ENCODE assay signal across 8 mouse cellular contexts in genomic region chr17:48647431-48647830, GRCm38 (mm10).
DNase-seq lines count a peak whose midpoint lies in the region; ATAC-seq and TF ChIP-seq lines count a peak whose summit lies in the region.

No protein-coding gene starts in this region.

- H3K4me2 ChIP-seq in kidney, postnatal 0 days (ENCODE audit: low read length), result peak overlapping the region; percentile 38
- H3K4me2 ChIP-seq in embryonic facial prominence, embryonic 14.5 days (ENCODE audit: low read depth, low read length), result peak overlapping the region; percentile 39
- peak overlapping the region; percentile 37 for H3K4me2 ChIP-seq in limb, embryonic 14.5 days (replicated peaks; ENCODE audit: low read depth, low read length, severe bottlenecking)
- peak overlapping the region; percentile 34; the same call in 1 of the 2 replicates for H3K4me2 ChIP-seq in stomach, postnatal 0 days (replicated peaks; ENCODE audit: low read depth)

- no peak for TF ChIP-seq EP300 in stomach, postnatal 0 days (optimal IDR thresholded peaks at IDR 0.05)

- 0 out of 2 replicates have a peak, but pooled peaks have one; percentile 36 for ATAC-seq in kidney, postnatal 0 days (replicated peaks; ENCODE audit: low FRiP score, low read depth)
- peak; percentile 62; the same call in 1 of the 2 replicates for ATAC-seq in embryonic facial prominence, embryonic 14.5 days (ENCODE audit: low read depth)
- ATAC-seq in limb, embryonic 14.5 days (ENCODE audit: low FRiP score, low read depth), result no peak
- no peak for ATAC-seq in stomach, postnatal 0 days (ENCODE audit: low FRiP score, low TSS enrichment)
- ATAC-seq in erythroblast, adult 5-6 weeks (replicated peaks; ENCODE audit: low FRiP score, poor library complexity, severe bottlenecking), result no peak

- H3K4me1 ChIP-seq in kidney, postnatal 0 days (replicated peaks; ENCODE audit: insufficient read depth, low read length), result no peaks in the 10 kb centered on the region
- H3K4me1 ChIP-seq in embryonic facial prominence, embryonic 14.5 days (ENCODE audit: control insufficient read depth, insufficient read depth, low read length), result no peaks in the 10 kb centered on the region
- no peaks in the 10 kb centered on the region for H3K4me1 ChIP-seq in limb, embryonic 14.5 days (ENCODE audit: control insufficient read depth, insufficient read depth, low read length)
- H3K4me1 ChIP-seq in stomach, postnatal 0 days (replicated peaks; ENCODE audit: control insufficient read depth, insufficient read depth), result no peaks in the 10 kb centered on the region

- intact Hi-C loops in left cerebral cortex, postnatal 14 days (cut with DNase I), result no loop called here

- no peaks in the 10 kb centered on the region for H3K27me3 ChIP-seq in kidney, postnatal 0 days (ENCODE audit: insufficient read depth, low read length)
- no peaks in the 10 kb centered on the region for H3K27me3 ChIP-seq in embryonic facial prominence, embryonic 14.5 days (replicated peaks; ENCODE audit: control insufficient read depth, insufficient read depth, low read length)
- H3K27me3 ChIP-seq in limb, embryonic 14.5 days (ENCODE audit: control insufficient read depth, insufficient read depth, low read length), result no peaks in the 10 kb centered on the region
- H3K27me3 ChIP-seq in stomach, postnatal 0 days (ENCODE audit: control insufficient read depth, insufficient read depth, low read length), result no peaks in the 10 kb centered on the region

- no peak for TF ChIP-seq CTCF in kidney, postnatal 0 days (IDR thresholded peaks at IDR 0.05; ENCODE audit: low read depth)
- TF ChIP-seq CTCF in stomach, postnatal 0 days (IDR thresholded peaks at IDR 0.05; ENCODE audit: low read depth), result no peak

- H3K9me3 ChIP-seq in kidney, postnatal 0 days (replicated peaks; ENCODE audit: low read length), result no peaks in the 10 kb centered on the region
- H3K9me3 ChIP-seq in embryonic facial prominence, embryonic 14.5 days (ENCODE audit: control insufficient read depth, low read length), result 0 out of 2 replicates have a peak, but pooled peaks cover 3% of the 10 kb centered on the region
- 0 out of 2 replicates have a peak, but pooled peaks cover under 1% of the 10 kb centered on the region for H3K9me3 ChIP-seq in limb, embryonic 14.5 days (ENCODE audit: control insufficient read depth, low read length)
- no peaks in the 10 kb centered on the region for H3K9me3 ChIP-seq in stomach, postnatal 0 days (ENCODE audit: control insufficient read depth, low read length)

- no peak for TF ChIP-seq POLR2A in limb, embryonic 14.5 days (IDR thresholded peaks at IDR 0.05; ENCODE audit: borderline replicate concordance, extremely low read depth, insufficient read depth, insufficient read length)

- no peak for DNase-seq in kidney, postnatal 0 days (ENCODE audit: low spot score)
- no peak for DNase-seq in kidney, postnatal 36 days
- no peak for DNase-seq in embryonic facial prominence, embryonic 14.5 days (ENCODE audit: low spot score)
- no peak for DNase-seq in limb, embryonic 14.5 days (ENCODE audit: low spot score)
- peak; percentile 16 for DNase-seq in stomach, postnatal 0 days (ENCODE audit: low spot score)
- no peak for DNase-seq in left cerebral cortex, postnatal 14 days (ENCODE audit: low spot score in 2 of 2)
- no peak for DNase-seq in kidney, postnatal 10 days

- WGBS in kidney, postnatal 0 days, result 58% methylated on average over 14 of the region's 14 CpGs
- WGBS in embryonic facial prominence, embryonic 14.5 days, result 42% methylated on average over 14 of the region's 14 CpGs
- 51% methylated on average over 13 of the region's 14 CpGs for WGBS in limb, embryonic 14.5 days
- WGBS in stomach, postnatal 0 days, result 57% methylated on average over 14 of the region's 14 CpGs

- H3K36me3 ChIP-seq in kidney, postnatal 0 days (ENCODE audit: insufficient read depth, low read length), result no peaks in the 10 kb centered on the region
- H3K36me3 ChIP-seq in embryonic facial prominence, embryonic 14.5 days (ENCODE audit: control insufficient read depth, insufficient read depth, low read length), result no peaks in the 10 kb centered on the region
- H3K36me3 ChIP-seq in limb, embryonic 14.5 days (ENCODE audit: control insufficient read depth, insufficient read depth, low read length), result no peaks in the 10 kb centered on the region
- H3K36me3 ChIP-seq in stomach, postnatal 0 days (ENCODE audit: control insufficient read depth, insufficient read depth, low read length), result no peaks in the 10 kb centered on the region

- H3K4me3 ChIP-seq in kidney, postnatal 0 days (replicated peaks; ENCODE audit: low read depth, low read length), result no peak overlapping the region
- H3K4me3 ChIP-seq in embryonic facial prominence, embryonic 14.5 days (ENCODE audit: low read depth, low read length), result peak overlapping the region; percentile 11
- no peak overlapping the region for H3K4me3 ChIP-seq in limb, embryonic 14.5 days (replicated peaks; ENCODE audit: low read length)
- H3K4me3 ChIP-seq in stomach, postnatal 0 days (ENCODE audit: low read depth, low read length), result no peak overlapping the region

- no peak overlapping the region for H3K27ac ChIP-seq in kidney, postnatal 0 days
- H3K27ac ChIP-seq in embryonic facial prominence, embryonic 14.5 days (replicated peaks; ENCODE audit: low read depth, low read length), result no peak overlapping the region
- no peak overlapping the region for H3K27ac ChIP-seq in limb, embryonic 14.5 days (replicated peaks; ENCODE audit: low read depth, low read length)
- H3K27ac ChIP-seq in stomach, postnatal 0 days (replicated peaks), result no peak overlapping the region

- no peak overlapping the region for H3K9ac ChIP-seq in kidney, postnatal 0 days (ENCODE audit: low read depth, low read length)
- H3K9ac ChIP-seq in embryonic facial prominence, embryonic 14.5 days (ENCODE audit: low read depth, low read length), result no peak overlapping the region
- no peak overlapping the region for H3K9ac ChIP-seq in limb, embryonic 14.5 days (ENCODE audit: low read depth, low read length, severe bottlenecking)
- H3K9ac ChIP-seq in stomach, postnatal 0 days (ENCODE audit: low read length), result no peak overlapping the region

Comparison
In these comparisons a context has a peak if more than half of its experiments do, and no peak if none do; other contexts are left out.
1. ATAC-seq: peak in kidney, postnatal 0 days (single experiment) and embryonic facial prominence, embryonic 14.5 days (single experiment); none in limb, embryonic 14.5 days (single experiment), stomach, postnatal 0 days (single experiment) and erythroblast, adult 5-6 weeks (single experiment).
2. Peak in every context shown above with its lines, with median percentiles within 50 percentile points of each other: H3K4me2 ChIP-seq.